Mouse (Mus musculus) megakaryocyte, embryonic 14.5 days (primary cell): Measurements from ENCODE around the gene Calhm3.

Experiments used
- FLI1 ChIP-seq: IDR thresholded peaks from 2 replicates; pipeline ENCODE4 v1.6.1; 2012; ENCODE audit warnings: low read length, inconsistent platforms, mixed read lengths
- GATA1 ChIP-seq: IDR thresholded peaks from 3 replicates; pipeline ENCODE4 v1.6.1; 2012; ENCODE audit warnings: mixed read lengths, low read length, inconsistent platforms, borderline replicate concordance

GRCm38 (mm10) chr19:47133161-47133560 is 24.4 kb downstream of the Calhm3 start:
- TF ChIP-seq GATA1 (no peak), FLI1 (no peak)
